Mouse (Mus musculus) heart, postnatal 10 days (tissue): Measurements from ENCODE around the gene Tfdp2. TPM values are rescaled to one million over a fixed set of nuclear protein-coding genes. Genes with fewer than 3 reads are reported as not detected.
A peak's percentile ranks its signal among the peaks of the same experiment; 100 is the strongest.
"Not testable (repeated sequence)": the region's sequence is repeated elsewhere in the genome, so short reads cannot be mapped to it uniquely, and the experiment has no call there.

Source experiments
- DNase-seq, 2 experiments: peaks; one replicate each; pipeline ENCODE4 v3.0.0; 2021
- intact Hi-C: fragments of 180-260 bp; cut with DNase I; formaldehyde crosslinking; loops from one replicate; pipeline ENCODE4 v1.15.1; 2025
- total RNA-seq, 2 experiments: library from RNA; stranded (reverse); gene quantifications; 2 replicates each; pipeline ENCODE4 v1.2.3; 2021

Tfdp2 gene
- total RNA-seq, 2 experiments from 2014 or later = 41.7 to 56.5 TPM

DNA sequence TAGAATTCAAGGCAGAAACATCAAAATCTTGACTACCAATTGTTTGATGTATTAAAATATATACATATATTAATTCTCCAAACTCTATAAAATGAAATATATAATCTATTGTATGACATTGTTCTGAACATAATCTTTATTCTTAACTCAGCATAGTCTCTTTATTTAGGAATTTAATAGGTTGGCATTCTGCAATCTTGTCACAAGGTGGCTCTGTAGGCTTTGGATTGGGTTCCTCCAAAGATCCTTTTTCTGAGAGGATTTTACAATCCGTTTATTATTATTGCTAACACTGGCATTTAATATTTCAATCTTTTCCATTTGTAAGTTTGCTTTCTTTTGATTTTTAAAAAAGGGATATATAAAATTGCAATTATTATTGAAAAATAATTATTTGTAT, 88.8 kb downstream of the Tfdp2 start:
- intact Hi-C loops = loop anchor here (2.0 to 5.0 kb wide), 2 partner anchors 208 to 267 kb away; no protein-coding TSS in a partner anchor
- peak; percentile 7 to 23 for DNase-seq

DNA sequence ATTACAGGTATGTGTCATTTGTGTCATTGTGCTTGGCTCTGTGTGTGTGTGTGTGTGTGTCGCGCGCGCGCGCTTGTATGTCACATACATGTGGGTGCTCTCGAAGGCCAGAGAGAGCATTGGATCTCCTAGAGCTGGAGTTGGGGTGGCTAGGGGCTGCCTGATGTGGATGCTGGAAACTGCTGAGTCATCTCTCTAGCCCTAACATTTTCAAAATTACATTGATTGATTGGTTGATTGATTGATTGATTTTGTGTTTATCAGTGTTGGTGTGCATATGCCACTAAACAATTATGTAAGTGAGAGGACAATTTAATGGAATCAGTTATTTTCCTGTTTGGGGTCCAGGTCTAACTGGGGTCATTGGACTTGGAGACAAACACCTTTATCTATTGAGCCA, 96.1 kb downstream of the Tfdp2 start:
- intact Hi-C loops = no loop called here
- DNase-seq = no peak

DNA sequence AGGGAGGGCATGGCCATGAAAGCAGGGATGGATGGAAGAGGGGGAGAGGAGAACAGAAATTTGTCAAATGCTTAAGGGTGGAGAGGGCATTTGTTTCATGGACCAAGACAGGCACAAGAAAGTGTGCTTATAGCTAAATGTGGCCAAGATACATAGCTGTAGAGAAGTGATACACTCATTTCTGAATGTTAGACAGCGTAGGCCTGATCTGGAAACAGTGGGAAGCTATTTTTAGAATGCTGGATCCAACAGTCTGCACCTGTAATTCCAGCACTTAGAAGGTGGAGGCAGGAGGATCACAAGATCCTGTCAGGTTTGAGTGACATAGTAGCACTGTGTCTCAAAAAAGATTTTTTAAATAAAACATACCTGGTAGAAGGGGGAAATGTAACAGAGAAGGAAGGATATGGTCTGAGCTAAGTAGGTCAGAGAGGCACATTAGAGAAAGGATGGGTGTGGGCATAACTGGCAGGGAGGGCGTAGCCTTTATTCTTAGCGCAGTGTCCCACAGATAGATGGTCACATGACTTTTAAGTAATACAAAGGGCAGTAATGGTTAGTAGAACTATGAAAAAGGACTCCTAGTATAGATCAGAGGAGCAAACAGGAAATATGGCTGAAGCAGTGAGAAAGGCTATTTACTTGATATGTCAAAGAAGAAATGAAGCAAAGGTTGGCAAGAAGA, 103.4 kb downstream of the Tfdp2 start:
- intact Hi-C loops = no loop called here
- DNase-seq = no peak

DNA sequence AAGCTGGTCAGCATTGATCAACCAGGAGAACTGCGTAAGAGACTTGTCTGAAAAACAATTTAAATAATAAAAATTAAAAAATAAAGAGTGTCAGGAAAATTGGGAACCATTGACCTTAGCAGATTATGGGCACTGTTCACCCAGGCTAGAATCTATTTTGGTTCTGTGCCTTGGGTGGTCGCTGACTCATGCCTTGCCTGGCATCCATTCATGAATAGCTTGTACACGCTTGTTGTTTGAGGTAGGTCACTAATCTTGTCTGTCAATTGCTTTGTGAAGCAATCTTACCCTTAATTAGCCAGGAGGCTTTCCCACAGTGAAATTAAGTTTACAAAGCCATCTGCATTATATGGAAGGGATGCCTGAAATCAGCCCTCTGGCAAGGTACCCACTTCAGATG, 112.7 kb downstream of the Tfdp2 start:
- no peak for DNase-seq
- intact Hi-C loops = no loop called here

DNA sequence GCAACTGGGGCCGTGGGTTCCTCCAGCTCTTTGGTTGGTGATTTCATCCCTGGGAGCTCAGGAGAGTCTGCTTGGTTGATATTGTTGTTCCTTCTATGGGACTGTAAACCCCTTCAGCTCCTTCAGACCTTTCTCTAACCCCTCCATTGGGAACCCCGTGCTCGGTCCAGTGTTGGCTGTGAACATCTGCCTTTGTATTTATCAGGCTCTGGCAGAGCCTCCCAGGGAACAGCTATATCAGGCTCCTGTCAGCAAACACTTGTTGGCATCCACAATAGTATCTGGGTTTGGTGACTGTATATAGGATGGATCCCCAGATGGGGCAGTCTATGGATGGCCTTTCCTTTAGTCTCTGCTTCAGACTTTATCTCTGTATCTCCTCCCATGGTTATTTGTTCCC, 116.0 kb downstream of the Tfdp2 start:
- no peak for DNase-seq
- intact Hi-C loops = no loop called here

DNA sequence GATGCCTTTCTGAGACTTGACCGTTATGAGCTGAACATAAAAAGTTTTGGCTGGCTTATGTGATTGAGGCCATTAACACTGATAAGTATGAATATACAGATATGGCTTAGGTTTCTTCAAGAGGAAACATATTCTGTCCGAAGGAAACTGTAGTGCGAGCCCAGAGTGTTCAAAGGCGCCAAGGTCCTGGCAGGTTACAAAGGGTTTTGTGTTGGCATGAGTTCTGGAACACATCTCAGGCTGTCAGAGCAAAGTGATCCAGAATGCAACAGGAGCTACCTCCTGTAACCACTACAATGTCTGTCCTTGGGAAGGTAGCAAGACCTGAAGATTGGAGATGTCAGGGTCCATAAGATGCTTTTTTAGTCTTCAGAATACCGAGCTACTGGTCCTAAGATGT, 123.3 kb downstream of the Tfdp2 start:
- DNase-seq = peak; percentile 18 to 28
- intact Hi-C loops = no loop called here

DNA sequence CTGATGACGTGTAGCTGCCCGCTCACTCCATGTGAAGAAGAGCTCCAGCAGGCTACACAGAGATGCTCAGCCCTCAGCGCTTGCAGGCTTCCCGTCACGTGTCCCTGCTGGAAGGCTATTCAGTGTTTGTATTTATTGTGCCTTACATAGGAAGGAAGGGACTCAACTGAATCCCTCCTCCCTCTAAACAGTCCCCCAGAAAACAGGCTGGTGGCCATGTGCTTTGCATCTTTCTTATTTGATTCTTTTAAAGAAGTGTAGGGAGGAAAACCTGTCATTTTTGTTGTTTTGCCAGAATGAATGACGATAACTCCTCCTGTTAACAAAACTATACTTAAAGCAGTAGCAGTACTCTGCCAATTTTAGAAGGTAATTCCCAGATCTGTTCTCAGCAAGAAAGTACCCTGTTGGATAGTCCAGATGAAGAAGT, 124.5 kb downstream of the Tfdp2 start:
- no peak for DNase-seq
- intact Hi-C loops = no loop called here

DNA sequence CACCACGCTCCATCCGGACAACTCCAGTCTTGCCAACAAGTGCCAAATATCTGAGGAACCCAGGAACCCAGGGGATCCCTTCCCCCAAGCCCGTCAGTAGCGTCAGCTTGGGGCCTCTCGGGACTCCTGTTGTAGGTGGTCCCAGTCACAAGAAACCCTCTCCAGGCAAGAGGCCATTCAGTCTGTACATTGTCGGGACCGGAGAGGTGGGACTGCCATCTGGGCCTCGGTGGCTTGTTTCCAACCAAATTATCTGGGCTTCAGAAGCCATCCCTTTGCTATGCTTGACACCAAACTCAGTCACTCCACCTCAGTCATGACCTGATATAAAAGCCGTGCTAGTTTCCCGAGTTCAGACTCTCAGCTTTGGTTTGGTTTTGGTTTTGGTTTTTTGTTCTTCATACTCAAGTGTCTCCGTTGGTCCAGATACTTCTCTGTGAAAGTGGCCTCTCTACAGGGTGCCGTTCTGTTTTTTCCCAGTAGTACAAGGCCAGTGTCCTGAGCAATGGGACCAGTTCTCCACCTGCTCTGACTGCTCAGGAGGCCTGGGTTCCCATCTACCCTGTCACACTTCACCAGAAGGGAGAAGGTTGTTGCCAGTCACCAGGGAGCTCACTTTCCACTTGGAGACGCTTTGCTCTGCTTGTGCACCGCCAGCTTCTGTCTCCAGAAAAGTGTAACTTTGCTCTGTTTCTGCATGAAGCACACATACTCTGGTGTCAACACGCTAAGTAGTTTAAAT, 126.5 kb downstream of the Tfdp2 start:
- intact Hi-C loops = no loop called here
- no peak for DNase-seq

DNA sequence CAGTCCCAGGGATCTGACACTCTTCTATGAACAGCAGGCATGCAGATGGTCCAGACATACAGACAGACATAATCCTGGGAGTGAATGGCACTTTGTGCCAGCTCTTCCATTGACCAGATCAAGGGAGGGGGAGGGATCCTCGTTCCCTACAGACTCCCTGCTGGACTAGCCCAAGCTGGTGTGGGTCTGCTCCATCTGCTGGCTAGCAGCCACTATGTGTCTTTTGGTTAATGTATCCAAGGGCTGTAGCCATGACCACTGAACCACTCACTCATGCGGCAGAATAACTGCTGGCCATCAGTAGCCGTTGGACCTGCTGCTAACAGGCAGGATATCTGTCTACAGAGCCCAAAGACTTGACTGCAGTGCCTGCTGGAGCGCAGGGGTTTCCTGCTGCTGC, 128.4 kb downstream of the Tfdp2 start:
- intact Hi-C loops = no loop called here

DNA sequence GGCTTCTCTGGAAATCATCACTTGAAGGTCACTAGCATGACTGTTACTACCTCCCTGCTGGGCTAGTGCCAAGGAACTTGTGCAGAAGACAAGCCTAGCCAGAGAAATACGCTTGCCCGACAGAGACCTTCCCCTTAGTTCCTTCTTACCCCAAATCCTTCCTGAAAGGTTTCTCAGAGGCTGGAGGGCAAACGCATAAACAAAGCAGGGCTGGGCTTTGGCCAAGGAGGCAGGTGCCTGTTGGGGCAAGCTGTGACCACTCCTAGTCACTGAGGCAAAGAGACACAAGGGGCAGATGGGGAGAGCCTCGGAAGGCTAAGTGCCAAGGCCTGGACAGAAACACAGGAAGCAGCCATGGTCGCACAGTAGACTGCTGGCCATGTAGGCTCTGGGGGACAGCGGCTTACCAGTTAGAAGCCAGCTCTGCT, 130.4 kb downstream of the Tfdp2 start:
- DNase-seq = peak; percentile 57 to 65
- intact Hi-C loops = no loop called here

More for the DNA sequence above, 128.4 kb downstream of the Tfdp2 start:
- DNase-seq = no peak

DNA sequence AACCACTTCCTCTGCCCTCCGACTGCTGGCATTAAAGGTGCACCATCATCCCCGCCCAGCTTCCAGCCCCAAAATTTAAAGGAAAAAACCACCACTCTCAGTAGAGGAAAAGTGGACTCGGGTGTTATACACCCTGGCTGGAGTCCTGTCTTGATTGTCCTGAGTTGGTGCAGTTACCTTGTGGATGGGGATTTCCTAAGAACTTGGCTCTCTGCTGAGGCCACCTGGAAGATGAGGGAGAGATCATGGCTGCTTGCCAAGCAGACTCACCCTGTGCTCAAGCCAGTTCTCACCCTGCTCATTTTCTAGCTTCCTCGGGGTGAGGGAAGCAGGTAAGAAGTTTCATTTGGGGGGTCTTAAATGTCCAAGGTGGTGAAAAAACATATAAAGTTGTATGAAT, 132.2 kb downstream of the Tfdp2 start:
- intact Hi-C loops = no loop called here
- no peak for DNase-seq

DNA sequence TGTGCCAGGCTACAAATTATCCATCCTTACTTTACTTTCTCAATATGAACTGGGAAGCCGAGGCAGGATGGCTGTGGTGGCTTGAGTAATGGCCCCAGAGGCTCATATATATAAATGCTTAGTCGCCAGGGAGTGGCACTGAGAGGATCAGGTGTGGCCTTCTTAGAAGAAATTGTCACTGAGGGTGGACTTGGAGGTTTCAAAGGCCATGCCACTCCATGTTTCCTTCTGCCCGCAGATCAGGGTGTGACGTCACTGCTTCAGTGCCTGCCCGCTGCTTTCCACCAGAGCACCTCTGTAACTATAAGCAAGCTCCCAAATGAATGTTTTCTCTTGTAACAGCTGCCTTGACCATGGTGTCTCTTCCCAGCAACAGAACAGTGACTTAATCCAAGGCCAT, 135.1 kb downstream of the Tfdp2 start:
- no peak for DNase-seq
- intact Hi-C loops = no loop called here

DNA sequence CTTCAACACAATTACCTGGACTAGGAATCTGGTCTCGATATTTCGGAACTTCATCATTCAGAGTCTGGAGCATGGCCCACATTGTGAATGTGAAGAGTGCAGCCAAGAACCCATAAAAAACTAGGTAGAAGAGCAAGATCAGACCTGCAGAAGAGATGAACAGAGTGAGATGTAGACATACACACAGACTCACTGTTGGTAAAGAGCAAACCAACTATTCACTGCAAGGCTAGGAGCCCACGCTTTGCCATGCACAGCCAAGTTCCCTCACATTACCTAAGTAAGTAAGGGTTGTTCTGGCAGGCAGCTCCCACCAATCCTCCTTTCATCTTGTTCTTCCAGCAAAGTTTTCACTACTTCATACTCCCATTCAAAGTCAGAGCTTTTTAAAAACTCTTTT, 149.7 kb downstream of the Tfdp2 start:
- no peak for DNase-seq
- intact Hi-C loops = no loop called here

DNA sequence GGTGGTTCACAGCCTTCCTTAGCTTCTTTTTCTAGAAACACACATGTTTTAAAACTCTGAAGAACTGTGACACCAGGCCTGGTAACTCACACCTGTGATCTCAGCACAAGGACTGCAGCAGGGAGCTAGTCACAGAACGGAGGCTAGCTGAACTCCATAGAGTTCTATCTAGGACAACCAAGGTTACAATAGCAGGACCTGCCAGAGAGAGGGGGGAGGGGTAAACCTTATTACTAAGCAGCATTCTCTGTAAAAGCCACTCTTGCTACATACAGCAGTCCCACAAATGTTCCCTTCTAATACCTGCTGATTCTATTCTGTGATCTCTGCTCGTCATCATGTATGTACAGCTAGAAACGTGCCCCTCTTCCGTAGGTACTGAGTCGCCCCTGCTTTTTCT, 152.8 kb downstream of the Tfdp2 start:
- DNase-seq = peak in 1 of 2 experiments; percentile 41
- intact Hi-C loops = no loop called here

DNA sequence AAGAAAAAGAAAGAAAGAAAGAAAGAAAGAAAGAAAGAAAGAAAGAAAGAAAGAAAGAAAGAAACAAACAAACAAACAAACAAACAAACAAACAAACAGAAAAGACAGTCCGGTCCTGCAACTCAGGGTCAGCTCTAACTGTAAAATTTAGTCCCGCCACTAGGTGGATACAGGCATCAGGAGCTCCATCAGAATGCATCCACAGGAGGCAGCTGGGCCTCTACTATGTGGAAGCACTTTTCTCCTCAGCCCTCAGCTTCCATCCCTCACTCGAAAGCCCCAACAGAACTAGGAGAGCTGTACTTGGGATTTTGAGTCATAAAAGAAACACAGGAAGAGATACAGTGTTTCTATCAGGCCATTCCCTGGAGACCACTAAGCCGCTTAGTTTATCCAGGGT, 153.9 kb downstream of the Tfdp2 start:
- intact Hi-C loops = loop anchor here (1.0 to 5.0 kb wide), 2 partner anchors 142 to 192 kb away; no protein-coding TSS in a partner anchor
- DNase-seq = peak; percentile 82 to 86

DNA sequence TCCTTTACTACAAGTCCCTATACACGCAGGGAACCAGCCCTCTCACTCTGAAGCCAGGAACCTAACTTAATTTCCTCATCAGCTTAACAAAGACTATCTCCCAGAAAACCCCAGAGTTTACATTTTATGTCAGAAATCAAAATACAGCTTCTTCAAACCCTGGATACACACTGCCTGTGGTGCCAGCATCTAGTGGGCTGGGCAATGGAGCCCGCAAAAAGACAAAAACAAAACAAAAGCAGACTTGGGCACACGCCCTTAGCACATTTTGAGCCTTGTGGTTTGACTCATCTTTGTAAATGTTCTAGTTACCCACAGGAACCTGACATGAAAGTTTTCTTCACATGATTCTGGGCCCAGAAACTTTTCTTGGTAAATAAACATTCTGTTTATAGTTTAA, 154.4 kb downstream of the Tfdp2 start:
- DNase-seq = no peak

DNA sequence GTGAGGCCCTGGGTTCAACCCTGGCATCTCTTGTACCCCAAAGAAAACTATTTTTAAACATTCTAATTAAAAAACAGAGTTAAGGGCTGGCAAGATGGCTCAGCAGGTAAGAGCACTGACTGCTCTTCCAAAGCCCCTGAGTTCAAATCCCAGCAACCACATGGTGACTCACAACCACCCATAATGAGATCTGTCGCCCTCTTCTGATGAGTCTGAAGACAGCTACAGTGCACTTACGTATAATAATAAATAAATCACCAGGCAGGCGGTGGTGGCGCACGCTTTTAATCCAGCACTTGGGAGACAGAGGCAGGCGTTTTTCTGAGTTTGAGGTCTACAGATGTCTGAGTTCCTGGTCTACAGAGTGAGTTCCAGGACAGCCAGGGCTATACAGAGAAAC, 155.7 kb downstream of the Tfdp2 start:
- intact Hi-C loops = loop anchor here (5.0 kb wide), 1 partner anchor 191 kb away; no protein-coding TSS in a partner anchor
- DNase-seq = not testable (repeated sequence)

More for the DNA sequence above, 154.4 kb downstream of the Tfdp2 start:
- intact Hi-C loops = loop anchor here (1.0 to 5.0 kb wide), 2 partner anchors 142 to 192 kb away; no protein-coding TSS in a partner anchor

DNA sequence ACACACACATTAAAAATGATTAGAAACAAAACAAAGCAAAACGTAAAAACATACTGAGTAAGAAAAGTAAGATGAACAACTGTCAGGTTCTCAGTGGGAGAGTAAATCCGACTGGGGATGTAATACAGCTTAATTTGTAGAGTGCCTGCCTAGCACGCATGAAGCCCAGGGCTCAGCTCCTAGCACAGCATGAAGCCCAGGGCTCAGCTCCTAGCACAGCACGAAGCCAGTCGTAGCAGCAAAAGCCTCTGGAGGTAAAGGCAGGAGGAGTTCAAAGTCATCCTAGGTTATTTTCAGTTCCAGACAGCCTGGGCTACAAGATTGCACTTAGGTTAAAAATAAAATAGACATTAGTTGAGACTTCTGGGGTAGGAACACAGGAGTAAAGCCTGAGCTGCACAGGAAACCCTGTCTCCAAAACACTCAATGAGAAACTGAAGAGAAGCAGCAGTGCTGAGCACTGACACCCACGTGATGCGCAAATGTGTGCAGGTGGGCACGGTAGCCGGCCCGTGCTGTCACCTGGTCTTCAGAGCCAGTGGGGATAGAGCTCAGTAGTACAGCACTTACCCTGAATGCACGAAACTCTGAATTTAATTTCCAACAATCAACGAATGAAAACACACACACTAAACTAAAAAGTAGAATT, 157.2 kb downstream of the Tfdp2 start:
- no peak for DNase-seq
- intact Hi-C loops = loop anchor here (5.0 kb wide), 1 partner anchor 189 kb away; no protein-coding TSS in a partner anchor

DNA sequence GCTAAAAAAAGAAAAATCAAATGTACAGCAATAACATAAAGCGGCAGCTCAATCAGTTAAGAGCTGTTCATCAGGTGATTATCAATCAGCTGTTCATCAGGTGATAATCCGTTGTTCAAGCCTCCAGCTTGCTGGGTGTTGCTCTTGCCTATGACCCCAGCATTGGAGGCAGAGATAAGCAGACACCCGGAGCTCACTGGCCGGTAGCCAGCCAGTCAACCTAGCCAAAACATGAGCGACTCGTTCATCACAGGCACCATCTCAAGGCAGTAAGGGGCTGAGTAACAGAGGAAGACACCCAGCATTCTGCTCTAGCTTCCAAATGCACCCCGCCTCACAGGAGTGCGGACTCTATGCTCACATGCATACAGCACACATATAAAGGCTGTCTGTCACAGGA, 157.7 kb downstream of the Tfdp2 start:
- intact Hi-C loops = loop anchor here (5.0 kb wide), 1 partner anchor 189 kb away; no protein-coding TSS in a partner anchor
- DNase-seq = peak; percentile 49 to 67

DNA sequence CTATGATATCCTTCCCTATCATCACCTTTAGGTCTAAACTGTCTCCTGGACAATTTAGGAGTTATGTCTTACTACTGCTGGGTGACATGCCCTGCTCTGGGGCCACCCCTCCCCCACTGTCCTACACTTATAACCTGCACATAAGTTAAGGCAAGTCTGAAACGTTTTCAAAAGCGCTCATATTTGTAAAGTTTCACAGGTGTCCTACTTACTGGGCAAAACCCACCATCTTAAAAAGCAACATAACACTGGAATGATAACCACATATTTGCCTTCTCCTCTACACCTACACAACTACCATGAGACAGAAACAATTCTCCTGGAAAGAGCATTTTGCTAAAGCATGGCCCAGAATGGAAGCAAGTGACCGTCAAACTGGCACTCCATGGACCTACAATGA, 164.0 kb downstream of the Tfdp2 start:
- intact Hi-C loops = no loop called here
- DNase-seq = no peak

DNA sequence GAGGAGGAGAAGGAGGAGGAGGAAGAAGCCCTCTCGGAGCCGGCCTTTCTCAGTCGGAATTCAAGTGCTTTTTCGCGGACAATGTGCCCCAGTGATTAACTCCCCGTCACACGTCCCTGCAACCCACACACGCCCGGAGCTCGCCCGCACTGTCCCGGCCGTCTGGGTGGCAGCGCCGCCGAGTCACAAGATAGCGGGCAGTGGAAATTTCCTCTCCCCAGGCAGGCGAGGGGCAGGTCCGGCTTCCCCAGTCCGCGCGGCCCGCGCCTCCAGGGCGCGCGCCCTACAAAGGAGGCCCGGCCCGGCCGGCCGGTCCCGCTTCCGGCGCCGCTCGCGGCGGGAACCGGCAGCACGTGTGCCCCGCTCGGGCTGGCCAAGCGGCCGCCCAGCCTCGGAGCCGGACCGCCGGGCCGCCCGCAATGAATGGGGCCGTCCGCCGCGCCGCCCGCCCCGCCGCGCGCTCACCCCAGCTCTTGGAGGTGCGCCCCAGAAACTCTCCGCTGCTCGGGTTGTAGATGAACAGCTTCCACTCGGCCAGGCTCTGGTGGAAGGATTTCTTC, 167.6 kb downstream of the Tfdp2 start:
- DNase-seq = peak; percentile 76 to 79
- intact Hi-C loops = loop anchor here (2.0 kb wide), 2 partner anchors 75 to 113 kb away; no protein-coding TSS in a partner anchor
